23 mouse cellular contexts compared by ENCODE assay signal in the genomic region with DNA sequence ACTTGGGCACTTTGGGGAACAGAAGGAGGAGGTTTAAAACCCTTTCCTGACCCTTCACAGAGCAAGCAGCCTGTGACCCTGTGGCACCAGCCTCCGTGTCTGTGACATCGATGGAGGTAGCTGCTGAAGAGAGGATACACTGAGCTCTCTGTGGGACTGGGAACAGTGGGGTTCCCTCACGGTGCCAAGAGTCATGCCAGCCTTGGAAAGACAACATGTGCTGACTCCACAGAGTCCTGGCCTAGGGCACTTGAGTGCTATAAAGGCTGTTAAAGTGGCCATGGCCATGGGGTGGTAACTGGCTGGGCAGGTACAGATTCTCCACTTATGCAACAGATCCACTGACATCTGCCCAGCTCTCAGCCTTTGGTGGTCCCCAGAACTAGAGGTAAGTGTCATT. TPM values are rescaled to one million over a fixed set of nuclear protein-coding genes. Genes with fewer than 3 reads are reported as not detected.
DNase-seq lines count a peak whose midpoint lies in the region; ATAC-seq and TF ChIP-seq lines count a peak whose summit lies in the region.
"Had no signal": no experiment of that assay in that cellular context is flagged by ENCODE, and none has a peak within 500 bp of the region (broad histone marks: within the 10 kb centered on the region; RNA-seq: fewer than 3 reads in every experiment).

No protein-coding gene starts in this region.

- TF ChIP-seq CTCF in cerebellum, adult 2 months (IDR thresholded peaks at IDR 0.05; ENCODE audit: borderline replicate concordance, insufficient read depth, low read depth, low read length) = no peak

- DNase-seq in cerebellum, postnatal 4 days (ENCODE audit: low spot score in 2 of 2) = no peak
- peak; percentile 81 for DNase-seq in brain, adult 2 months (ENCODE audit: low read depth, low spot score)
- peak; percentile 86 to 91 for DNase-seq in cerebellum, adult 2 months
- peak; percentile 72 to 84 for DNase-seq in cerebellum, postnatal 10 days
- DNase-seq in spleen, adult 18-20 months = no peak
- no peak for DNase-seq in frontal cortex, postnatal 25 days (ENCODE audit: low spot score in 2 of 2)
- no peak for DNase-seq in thymus, postnatal 14 days
- DNase-seq: adrenal gland, postnatal 10 days; B cell, adult 2 months; embryo, embryonic 11 days; gastrocnemius, postnatal 36 days; heart, adult 11 months; heart, postnatal 36 days; kidney, adult 11 months had no signal

- no peak for TF ChIP-seq POLR2A in cerebellum, adult 2 months (IDR thresholded peaks at IDR 0.05; ENCODE audit: borderline replicate concordance, insufficient read depth, low read length)

- H3K4me3 ChIP-seq in cerebellum, adult 2 months (replicated peaks; ENCODE audit: insufficient read depth, low read depth, low read length) = no peak overlapping the region
- H3K4me3 ChIP-seq: embryonic facial prominence, embryonic 15.5 days; erythroblast, embryonic 14.5 days; forebrain, embryonic 10.5 days; heart, embryonic 13.5 days; hindbrain, embryonic 13.5 days had no signal

- 5% methylated on average over 3 of the region's 3 CpGs for WGBS in cerebellum, adult 2 months

- no peak overlapping the region for H3K27ac ChIP-seq in cerebellum, adult 2 months (ENCODE audit: insufficient read depth, low read length)
- H3K27ac ChIP-seq: embryonic facial prominence, embryonic 15.5 days; forebrain, embryonic 10.5 days; heart, embryonic 13.5 days; hindbrain, embryonic 13.5 days; hindbrain, postnatal 0 days had no signal

- ATAC-seq in cerebellum, adult (ENCODE audit: insufficient number of reproducible peaks, low FRiP score, low TSS enrichment) = peak; percentile 92
- ATAC-seq: CD4-positive, CD25-positive, alpha-beta regulatory T cell, adult 4 months; forebrain, embryonic 14.5 days; hindbrain, postnatal 0 days had no signal

- H3K4me1 ChIP-seq in cerebellum, adult 2 months (ENCODE audit: control insufficient read depth, insufficient read depth, low read length) = peaks cover 23% of the 10 kb centered on the region
- H3K4me1 ChIP-seq: embryonic facial prominence, embryonic 15.5 days; forebrain, embryonic 10.5 days had no signal

- H3K27me3 ChIP-seq in cerebellum, adult 2 months (ENCODE audit: control insufficient read depth, insufficient read depth, low read length) = no peaks in the 10 kb centered on the region
- H3K27me3 ChIP-seq: embryonic facial prominence, embryonic 15.5 days; heart, embryonic 13.5 days; hindbrain, embryonic 13.5 days had no signal

RNA-seq across cellular contexts. Expression of a gene that starts 59.8 kb away (rescaled TPM):
- polyA plus RNA-seq in cerebellum, adult 2 months (2012; rRNA removed) = 1.9 and 2.1 TPM in 2 replicates
- polyA plus RNA-seq: CD4-positive, CD25-positive, alpha-beta regulatory T cell, adult 4 months; erythroblast, embryonic 14.5 days had no signal

Comparison
In these comparisons a context has a peak if more than half of its experiments do, and no peak if none do; other contexts are left out.
1. DNase-seq: peak in brain, adult 2 months (single experiment), cerebellum, adult 2 months (2 of 2) and cerebellum, postnatal 10 days (2 of 2); none in cerebellum, postnatal 4 days (0 of 2), spleen, adult 18-20 months (0 of 2), frontal cortex, postnatal 25 days (0 of 2) and thymus, postnatal 14 days (single experiment).